Mouse (Mus musculus): ENCODE measurements at regions not wholly inside any gene's neighbourhood (a gene's known extent, or its start where the extent isn't known, plus 50 kb on each side); places are given as distances from the start of the nearest gene placed in this dataset.
"Not testable (repeated sequence)": the region's sequence is repeated elsewhere in the genome, so short reads cannot be mapped to it uniquely, and the experiment has no call there.

DNA sequence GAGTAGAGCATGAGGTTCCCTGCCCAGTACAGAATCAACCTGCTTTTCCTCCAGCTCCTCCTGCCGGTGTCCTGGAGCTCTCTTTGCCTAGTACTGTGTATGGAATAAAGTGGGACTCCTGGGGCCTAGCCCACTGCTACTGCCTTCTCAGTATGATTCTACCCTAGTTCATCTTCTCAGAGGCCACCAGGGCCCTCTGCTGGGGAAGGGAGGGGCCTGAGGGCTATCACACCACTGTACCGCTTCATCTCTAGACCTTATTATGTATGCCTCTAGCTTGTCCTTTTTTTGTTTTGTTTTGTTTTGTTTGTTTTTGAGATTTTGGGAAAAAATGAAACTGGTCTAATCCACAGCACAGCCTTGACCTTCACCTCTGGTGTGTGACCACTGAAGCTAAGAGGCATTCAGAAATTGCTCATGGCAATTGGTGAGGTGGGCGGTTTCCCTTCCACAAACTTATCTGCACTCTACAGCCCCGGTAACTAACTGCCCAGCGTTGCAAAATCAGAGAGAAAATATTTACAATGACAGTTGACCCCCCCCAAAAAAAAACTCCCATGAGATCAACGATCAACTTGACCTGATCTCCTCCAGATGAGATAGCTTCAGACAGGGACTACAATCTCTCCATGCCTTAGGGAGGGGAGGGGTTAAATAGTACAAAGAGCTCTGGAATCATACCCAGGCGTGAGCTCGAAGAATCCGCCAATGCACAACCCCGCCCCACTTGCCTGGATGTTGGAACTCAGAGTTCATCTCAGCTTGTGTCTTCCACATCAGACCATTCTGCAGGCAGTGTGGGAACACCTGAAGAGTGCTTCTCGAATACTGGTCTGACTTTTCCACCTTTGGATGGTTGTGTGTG is 168.8 kb downstream of the Tomm20 start:
- DNase-seq (ENCODE audit: low spot score) = no peak

DNA sequence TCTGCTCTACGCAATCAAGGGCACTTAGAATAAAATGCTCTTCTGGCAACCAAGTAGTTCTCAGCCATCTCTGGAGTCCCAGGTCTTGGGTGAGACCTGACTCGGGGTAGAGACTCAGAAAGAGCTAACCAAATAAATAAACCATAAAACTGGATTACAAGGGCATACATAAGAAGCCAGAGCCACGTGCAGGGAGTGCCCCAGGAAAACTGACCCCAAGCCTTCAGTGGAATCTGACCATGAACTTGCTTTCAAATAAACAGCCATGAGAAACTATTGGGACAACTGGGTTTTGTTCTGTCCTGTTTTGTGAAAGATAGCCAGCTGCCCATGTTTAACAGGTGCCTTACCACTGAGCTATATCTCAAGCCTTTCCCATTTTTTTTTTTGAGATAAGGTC is 170.3 kb downstream of the Tomm20 start:
- no peak for DNase-seq (ENCODE audit: low spot score)

DNA sequence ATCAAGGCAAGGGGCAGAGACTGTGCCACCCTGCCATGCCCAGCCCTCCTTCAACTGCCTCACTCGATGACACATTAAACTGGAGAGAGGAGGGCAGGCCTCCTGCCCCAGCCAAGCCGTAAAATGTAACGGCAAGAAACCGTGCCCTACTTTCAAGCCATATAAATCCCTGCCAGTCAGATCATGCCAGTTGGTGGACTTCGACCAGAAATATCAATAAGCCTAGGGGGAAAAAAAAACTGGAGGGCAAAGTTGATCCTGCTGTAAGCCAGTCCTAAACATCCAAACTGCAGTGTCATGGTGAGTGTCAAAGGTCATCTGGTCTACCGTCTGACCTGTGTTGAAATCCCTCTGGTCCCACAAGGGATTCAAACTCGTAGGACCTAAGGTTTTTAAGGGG is 170.8 kb downstream of the Tomm20 start:
- DNase-seq (ENCODE audit: low spot score) = no peak

DNA sequence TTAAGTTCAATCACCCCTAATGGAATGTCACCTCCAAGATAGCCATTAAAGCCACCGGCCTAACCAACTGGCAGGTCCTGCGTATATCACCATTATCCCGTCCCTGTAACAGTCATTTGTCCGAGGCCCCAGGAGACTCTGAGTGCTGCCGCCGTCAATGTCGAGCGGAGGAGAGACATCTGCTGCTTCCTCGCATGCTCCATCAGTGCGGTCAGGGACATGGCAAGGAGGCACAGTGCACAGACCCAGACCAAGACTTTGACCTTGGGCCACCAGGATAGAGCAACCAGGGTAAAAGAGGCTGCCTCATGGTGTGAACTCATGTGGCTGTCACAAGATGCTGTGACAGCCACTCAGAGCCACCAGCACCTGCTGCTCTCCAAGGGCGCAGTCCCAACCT is 172.9 kb downstream of the Tomm20 start:
- DNase-seq (ENCODE audit: low spot score) = no peak

DNA sequence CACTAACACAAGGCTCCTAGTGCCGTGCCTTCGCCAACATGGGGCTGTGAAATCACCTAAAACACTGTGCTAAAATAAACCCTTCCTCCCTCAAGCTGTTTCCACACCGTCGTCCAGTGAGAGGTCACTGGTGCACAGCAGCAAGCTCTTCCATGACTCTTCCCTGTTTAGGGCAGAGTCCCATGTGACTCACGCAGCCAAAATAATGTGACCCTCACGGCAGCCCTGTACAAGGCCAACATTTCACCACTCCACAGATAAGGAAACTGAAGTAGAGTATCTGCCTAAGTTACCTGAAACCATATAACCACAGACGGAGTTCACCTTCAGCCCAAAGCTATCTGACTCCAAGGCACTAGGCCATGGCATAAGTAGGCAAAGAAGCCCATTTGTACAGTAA is 173.4 kb downstream of the Tomm20 start:
- no peak for DNase-seq (ENCODE audit: low spot score)

DNA sequence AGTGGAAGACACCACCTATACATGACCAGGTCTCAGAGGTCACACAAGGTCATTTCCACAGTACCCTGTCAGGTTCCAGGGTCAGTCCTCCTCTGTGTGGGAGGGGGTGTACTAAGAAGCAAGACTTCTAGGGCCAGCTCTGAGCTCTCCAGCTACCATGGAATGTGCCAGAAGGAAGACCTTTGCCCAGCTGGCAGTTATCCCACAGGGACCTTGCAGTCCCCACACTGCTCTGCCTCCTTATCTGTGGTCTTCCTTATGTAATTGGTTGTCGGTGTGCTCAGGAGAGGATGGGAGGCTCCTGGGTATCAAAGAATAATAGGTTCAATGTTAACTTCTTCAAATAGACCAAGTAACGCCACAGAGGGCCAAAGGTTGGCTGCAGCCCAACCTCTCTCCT is 175.3 kb downstream of the Tomm20 start:
- DNase-seq (ENCODE audit: low spot score) = not testable (repeated sequence)

DNA sequence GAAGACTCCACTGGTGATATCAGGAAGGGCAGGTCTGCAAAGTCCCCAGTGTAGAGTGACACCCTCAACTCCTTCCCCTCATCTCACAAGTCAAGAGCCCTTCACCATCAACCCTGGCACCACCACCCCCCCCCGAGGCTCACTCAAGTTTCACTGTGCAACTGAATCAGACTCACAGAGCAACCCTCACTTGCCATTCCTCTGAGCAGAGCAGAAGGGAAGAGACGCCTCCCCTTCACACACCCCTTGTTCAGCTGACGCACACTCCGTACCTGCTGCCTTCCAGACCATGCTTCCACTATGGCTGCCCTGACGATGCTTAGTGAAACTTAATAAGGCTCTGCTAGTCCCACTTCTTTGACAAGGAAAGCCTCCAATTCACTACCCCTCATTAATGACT is 174.4 kb upstream of the Irf2bp2 start:
- DNase-seq (ENCODE audit: low spot score) = no peak

DNA sequence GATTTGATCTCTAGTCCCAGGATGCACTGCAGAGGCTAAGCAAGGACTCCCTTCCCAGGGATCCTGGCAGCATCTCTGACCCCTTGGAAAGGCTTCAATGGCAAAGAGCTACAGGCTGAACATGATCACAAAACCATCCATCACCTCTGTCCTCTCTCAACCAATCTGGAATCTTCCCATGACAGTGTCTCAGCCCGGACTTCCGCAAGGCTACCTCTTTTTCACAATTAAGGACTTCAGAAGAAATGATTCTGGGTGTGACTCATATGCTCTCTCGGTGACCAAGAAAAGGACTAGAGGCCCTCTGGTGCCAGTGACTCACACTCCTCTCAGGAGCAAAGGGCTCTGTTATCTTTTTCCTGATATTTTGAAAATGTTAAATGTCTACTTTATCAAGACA is 173.6 kb upstream of the Irf2bp2 start:
- no peak for DNase-seq (ENCODE audit: low spot score)

DNA sequence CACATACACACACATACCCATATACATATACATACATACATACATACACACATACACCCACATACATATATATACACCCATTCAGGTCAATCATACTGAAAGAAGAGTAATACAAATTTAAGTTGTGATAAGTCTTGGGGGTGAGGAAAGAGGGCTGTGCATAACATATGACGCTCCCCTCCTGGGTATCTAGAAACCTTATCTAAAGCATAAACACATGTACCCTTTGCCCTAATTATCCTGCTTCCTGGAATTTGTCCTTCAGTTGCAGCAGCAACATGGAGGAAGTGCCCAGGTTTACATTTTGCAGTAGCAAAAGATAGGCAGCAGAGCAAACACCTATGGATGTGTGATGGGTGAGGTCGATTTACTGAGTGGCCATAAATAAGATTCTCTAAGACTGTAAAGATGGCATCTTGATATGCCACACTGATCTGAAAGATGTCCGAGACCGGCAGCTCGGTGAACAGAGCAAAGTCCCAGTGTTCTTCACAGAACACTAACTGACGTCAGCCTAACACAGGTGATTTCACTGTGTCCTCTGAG is 172.0 kb upstream of the Irf2bp2 start:
- DNase-seq (ENCODE audit: low spot score) = no peak

DNA sequence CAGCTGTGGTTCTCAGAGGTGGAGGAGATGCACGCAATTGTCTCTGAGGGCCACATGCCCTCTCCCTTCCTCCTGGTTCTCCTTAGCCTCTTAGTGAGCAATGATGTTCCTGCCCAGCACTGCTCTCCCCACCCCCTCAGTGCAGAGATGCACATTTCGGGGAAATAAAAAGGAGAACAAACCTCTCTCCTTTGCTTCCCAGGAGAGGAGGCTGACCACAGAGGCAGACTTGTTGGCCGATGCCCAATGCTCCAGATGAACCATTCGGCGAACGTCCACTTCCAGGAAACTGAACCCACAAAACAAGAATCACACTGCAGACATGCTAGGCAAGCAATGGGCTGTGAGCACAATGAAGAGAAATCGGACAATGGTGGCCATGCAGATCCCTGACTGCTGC is 169.8 kb upstream of the Irf2bp2 start:
- no peak for DNase-seq (ENCODE audit: low spot score)

DNA sequence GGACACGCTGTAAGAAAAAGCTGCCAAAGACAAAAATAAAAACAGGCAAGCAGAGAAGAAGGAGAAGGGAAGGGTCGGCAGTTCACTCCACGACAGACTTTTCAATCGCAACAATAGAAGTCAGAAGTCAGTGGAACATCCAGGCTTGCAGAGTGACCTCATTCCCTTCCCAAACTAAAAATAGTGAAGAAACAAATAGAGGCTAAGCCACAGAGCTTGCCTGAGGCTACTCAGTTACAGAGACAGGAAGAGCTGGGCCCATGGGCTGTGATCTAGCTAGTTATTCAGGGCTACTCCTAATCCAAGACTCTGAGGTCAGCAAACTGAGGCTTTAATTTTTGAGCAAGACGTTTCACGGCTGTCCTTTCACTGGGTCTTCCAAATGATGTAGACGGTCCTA is 165.9 kb upstream of the Irf2bp2 start:
- no peak for DNase-seq (ENCODE audit: low spot score)

DNA sequence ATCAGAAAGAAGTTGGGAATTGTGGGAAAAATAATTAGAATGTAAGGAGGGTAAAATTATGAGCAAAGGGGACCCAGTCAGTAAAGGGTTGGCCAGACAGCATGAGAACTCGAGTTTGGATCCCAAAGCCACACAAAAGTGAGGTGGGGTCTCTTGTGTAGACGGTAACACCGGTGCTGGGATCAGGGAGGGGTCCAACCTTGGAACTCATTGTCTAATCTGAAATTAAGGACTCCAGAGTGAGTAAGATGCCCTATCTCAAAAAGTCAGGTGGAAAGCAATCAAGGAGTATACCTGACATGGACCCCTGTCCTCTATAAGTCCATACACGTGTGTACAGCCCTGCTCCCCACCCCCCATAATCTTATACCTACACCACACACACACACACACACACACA is 165.2 kb upstream of the Irf2bp2 start:
- no peak for DNase-seq (ENCODE audit: low spot score)

DNA sequence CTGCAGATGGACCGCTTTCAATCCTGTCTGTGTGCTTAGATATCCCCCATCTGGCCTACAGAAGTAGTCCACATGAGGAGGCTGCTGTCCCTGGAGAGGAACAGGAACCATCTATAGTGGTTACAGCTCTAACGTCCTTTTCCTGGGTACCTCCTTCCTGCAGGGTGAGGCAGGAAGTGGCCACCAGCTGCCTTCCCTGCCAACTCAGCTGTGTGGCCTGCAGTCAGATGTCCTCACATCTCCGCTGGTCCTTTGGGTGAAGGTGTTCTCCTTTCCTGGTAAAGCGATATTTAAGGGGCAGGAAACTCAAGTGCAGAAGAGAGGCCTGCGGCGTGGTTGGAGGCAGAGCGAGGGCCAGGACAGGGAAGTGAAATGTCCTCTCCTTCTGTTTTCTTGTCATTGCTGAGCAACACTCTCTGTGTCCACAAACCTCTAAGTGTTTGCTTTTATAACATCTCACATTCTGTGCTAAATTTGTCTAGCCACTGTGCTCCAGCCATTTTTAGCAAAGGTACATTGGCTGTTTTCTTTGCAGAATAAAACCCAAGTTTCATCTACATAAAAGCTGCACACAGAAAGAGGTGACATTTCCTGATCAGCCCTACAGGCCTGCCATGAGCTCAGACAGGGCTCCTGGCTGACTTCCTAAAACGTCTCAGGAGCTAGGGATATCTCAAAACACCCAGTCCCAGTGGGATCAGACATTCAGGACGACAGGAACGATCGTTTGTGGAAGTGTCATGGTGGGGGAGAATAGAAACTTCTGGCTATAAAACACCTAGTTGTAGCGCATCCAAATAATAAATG is 164.4 kb upstream of the Irf2bp2 start:
- DNase-seq (ENCODE audit: low spot score) = no peak

DNA sequence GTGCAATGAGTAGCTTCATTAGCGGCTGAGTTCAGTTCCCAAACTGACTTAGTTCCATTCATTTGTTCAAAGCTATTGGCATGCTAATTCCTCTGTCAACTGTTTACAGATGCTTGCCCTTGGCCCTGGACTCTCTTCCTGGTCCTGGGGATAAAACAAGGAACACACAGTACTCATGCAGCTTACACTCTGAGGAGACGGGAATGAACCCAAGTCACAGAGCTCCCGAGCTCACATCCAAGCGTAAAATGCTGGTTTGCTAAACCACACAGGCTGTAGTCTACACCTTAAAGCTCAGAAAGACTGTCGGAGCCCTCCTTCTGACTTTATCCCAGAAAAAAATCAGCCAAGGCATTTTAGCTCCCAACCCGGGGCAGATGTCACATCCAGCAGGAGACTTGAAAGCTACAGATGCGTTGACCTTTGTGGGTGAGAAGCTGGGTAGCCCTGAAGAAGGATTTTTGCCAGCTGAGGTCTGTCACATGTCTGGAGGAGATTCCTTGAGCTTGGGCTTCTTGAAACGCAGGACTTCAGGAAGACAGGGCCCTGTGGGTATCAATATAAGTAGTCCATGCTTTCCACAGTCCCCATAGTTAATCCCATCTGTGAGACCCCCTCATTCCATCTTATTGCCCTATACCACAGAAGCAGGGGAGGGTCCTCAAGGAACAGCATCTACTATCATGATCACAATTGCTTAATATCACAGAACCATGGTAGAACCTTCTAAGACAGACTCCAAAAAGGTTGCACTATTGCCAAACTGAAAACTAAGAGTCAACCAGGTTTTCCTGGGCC is 162.7 kb upstream of the Irf2bp2 start:
- DNase-seq (ENCODE audit: low spot score) = no peak

DNA sequence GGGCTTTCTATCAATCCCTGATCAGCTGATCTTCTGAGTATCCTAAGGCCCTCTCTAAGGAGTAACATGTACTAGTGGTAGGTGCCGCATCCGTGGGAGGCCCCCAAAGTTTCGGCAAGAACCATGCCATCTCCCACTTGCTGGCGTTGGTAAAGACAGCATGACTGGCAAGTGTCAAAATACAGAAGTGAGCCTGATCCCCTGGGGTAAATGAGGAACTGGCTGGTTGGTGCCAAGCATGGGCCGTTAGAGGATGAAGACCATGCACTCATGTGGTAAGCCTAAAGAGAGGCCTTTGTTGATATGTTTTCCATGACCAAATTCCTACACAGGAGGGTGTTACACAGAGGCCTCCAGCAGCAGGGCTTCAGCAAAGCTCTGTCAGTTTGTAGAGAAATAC is 161.9 kb upstream of the Irf2bp2 start:
- no peak for DNase-seq (ENCODE audit: low spot score)

DNA sequence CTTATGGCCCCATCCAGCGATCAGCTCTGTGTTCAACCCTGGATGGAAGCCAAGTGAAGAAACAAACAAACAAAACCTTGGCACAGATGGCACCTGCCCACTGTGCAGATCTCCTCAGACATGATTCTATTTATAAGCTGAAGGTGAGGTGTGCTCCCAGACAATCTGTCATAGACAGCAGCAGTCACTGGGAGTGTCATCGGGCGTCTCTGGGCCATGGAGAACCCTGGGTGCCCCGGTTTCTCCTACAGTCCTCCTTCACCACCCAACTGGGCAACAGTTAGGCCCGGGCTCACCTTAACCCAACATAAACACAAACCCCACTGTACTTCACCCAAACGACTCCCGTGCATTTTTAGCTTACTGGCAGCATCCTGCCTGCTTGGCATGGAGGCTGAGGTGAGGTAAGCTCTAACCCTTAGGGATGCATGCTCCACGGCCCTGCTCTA is 160.6 kb upstream of the Irf2bp2 start:
- DNase-seq (ENCODE audit: low spot score) = no peak

DNA sequence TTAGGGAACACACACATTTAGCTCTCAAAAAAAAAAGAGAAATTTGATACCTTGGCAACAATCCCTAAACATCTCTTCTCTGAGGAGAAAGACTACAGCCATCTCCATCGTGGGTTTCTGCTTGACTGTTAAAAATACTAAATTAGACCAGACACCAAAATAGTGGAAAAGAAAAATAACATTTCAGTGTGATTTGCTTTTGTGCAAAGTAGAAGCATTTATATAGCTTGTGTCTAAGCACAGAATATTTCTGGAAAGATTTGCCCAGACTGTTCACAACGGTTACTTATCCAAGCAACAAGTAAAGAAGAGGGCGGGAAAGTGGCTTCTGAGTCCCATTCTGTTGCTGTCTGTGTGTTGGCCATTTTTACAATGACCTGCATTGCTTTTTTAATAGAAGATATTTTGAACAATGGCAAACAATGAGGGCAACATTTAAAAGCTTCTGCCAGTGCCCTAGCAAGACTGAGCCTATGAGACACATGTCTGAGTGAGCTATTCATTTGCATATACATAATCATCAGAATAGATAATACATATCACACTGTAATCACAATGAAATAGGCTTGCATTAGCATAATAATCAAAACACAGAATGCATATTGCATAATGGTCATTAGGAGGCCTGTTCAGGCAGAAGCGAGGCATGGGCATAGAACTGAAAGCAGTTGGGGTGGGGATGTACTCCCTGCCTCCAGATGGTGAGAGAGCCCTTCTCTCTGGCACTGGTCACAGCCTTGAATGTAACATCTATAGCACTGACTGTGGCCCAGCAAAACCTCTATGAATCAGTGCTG is 159.5 kb upstream of the Irf2bp2 start:
- DNase-seq (ENCODE audit: low spot score) = no peak

DNA sequence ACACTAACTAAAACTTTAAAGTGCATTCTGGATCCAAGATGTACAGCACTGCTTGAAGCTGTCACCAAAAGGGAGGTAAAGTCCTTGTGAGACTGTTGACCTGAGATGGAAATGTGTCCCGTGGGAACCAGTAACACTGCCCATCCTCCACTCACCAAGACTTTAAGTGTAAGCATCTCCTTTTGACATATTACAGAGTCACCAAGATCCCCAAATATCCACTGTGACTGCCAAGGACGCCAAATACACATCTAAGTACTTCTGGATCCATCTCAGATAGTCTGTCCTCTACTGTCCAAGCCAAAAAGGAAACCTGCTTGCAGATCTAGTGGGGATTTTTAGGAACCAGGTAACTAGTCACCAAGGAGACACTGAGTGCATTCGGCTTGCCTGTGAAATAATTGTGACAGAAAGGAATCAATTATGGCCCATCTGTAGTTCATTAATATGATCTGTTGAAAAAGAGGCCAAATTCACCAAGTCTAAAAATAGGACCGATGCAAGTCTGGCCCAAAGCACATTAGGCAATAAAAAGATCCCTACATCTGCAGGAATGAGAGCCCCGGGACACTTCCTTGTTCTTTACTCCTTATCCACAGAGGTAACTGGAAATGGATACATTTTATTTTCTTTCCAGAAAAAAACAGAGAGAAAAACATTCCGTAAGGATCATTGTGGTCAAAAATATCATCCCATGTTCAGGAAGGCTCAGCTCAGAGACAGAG is 157.8 kb upstream of the Irf2bp2 start:
- no peak for DNase-seq (ENCODE audit: low spot score)

DNA sequence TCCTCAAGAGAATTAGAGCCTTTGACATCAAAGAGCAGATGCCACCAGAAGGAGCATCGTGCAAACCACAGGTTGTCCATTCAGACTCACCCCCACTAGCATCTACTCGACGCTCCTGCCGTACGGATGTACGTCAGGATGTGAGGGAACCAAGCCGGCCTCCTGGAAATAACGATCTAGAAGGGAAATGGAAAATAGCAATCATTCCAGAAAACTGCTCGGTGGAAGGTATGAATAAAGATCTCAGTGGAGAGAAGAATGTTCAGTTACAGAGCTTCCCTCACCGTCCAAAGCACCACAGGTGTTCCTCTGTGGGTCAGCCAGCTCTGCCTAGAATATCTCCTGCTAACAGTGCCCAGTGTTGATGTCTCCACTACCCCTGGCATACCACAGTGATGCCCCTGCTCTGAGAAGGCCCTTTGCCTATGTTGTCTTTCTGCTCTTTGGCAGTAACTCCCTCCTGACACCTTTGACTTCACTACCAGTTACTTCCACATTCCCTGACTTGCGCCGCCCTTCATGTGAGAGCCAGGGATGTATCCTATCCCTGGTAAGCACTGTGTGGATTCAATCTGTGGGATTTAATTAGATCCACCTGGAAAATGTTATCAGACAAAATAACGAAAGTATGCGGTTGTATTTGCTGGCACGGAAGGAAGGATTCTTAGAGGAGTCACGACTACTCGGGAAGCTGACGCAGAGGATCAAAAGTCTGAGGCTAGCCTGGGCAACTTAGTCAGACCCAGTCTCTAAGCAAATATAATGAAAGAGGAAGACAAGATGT is 152.4 kb upstream of the Irf2bp2 start:
- no peak for DNase-seq (ENCODE audit: low spot score)

All from ovary, adult 18-20 months (tissue).